In genomic region chr6:82494481-82494880, GRCm38 (mm10) we compare ENCODE assay signal across 23 mouse cellular contexts.
"Had no signal": no experiment of that assay in that cellular context is flagged by ENCODE, and none has a peak within 500 bp of the region (broad histone marks: within the 10 kb centered on the region; RNA-seq: fewer than 3 reads in every experiment).

No protein-coding gene starts in this region.

- H3K9ac ChIP-seq: heart, embryonic 12.5 days; hindbrain, embryonic 12.5 days; hindbrain, embryonic 14.5 days; intestine, embryonic 15.5 days; limb, embryonic 13.5 days; limb, embryonic 15.5 days; liver, embryonic 12.5 days; liver, embryonic 14.5 days had no signal

- DNase-seq: gastrocnemius, adult 2 months; gastrocnemius, postnatal 10 days; gastrocnemius, postnatal 25 days; heart, postnatal 10 days; heart, postnatal 4 days; kidney, adult 2 months; kidney, postnatal 14 days; kidney, postnatal 36 days; layer of hippocampus, adult 9-11 months; left cerebral cortex, postnatal 4 days had no signal

- H3K27ac ChIP-seq: gastrocnemius, adult 2 months; heart, embryonic 10.5 days; hindbrain, embryonic 10.5 days; hindbrain, embryonic 12.5 days; hindbrain, embryonic 14.5 days; intestine, embryonic 15.5 days; limb, embryonic 13.5 days; limb, embryonic 15.5 days; liver, embryonic 12.5 days; liver, embryonic 14.5 days had no signal

- H3K4me3 ChIP-seq: gastrocnemius, adult 2 months; heart, embryonic 10.5 days; heart, embryonic 12.5 days; hindbrain, embryonic 10.5 days; hindbrain, embryonic 12.5 days; intestine, embryonic 15.5 days; limb, embryonic 13.5 days; limb, embryonic 15.5 days; liver, embryonic 12.5 days had no signal

- H3K4me1 ChIP-seq: heart, embryonic 10.5 days; heart, embryonic 12.5 days; hindbrain, embryonic 10.5 days; hindbrain, embryonic 12.5 days; intestine, embryonic 15.5 days; limb, embryonic 13.5 days; limb, embryonic 15.5 days; liver, embryonic 12.5 days had no signal

- ATAC-seq: hindbrain, embryonic 16.5 days; inflammation-experienced regulatory T-cells, adult 6 months; intestine, embryonic 15.5 days; intestine, postnatal 0 days; liver, embryonic 12.5 days had no signal

- H3K36me3 ChIP-seq: heart, embryonic 10.5 days; heart, embryonic 12.5 days; hindbrain, embryonic 10.5 days; hindbrain, embryonic 12.5 days; intestine, embryonic 15.5 days; limb, embryonic 13.5 days; limb, embryonic 15.5 days; liver, embryonic 12.5 days had no signal

- H3K9me3 ChIP-seq: heart, embryonic 10.5 days; heart, embryonic 12.5 days; hindbrain, embryonic 10.5 days; hindbrain, embryonic 12.5 days; intestine, embryonic 15.5 days; limb, embryonic 13.5 days; limb, embryonic 15.5 days; liver, embryonic 12.5 days had no signal

- H3K4me2 ChIP-seq: heart, embryonic 12.5 days; hindbrain, embryonic 12.5 days; hindbrain, embryonic 14.5 days; intestine, embryonic 15.5 days; limb, embryonic 13.5 days; limb, embryonic 15.5 days; liver, embryonic 12.5 days had no signal

- H3K27me3 ChIP-seq: heart, embryonic 12.5 days; hindbrain, embryonic 12.5 days; intestine, embryonic 15.5 days; limb, embryonic 13.5 days; limb, embryonic 15.5 days; liver, embryonic 12.5 days had no signal
